Mouse (Mus musculus): ENCODE measurements at regions not wholly inside any gene's neighbourhood (a gene's known extent, or its start where the extent isn't known, plus 50 kb on each side); places are given as distances from the start of the nearest gene placed in this dataset.

DNA sequence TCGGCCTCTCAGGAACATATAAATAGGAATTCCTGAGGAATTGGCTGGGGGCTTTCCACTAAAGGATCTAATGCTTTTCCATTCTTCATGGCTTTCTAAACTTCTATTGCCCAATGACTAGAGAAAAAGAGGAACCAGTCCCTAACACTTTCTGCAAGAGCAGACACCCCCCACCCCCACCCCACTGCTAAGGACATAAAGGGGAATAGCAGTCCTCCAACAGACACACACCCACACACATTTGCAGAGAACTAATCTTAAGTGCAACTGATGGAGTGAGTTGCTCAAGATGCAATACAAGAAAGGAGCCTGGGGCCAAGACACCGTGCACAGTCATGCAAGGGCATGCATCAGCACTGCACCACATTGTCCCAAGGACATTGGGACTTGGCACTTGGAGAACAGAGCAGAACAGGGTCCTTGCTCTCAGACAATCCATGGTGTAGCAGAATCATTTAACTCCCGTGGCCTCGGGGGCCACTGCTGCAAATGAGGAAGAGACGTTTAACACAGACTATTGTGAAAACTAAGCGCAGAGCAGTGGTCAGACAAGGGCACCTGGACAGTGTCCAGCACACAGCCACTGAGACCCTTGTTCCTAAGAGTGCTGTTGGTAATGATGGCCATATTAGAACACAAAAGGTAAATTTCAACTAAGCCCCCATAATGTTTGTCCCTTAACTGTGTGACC is 161.1 kb downstream of the Xpnpep1 start:
- no peak for DNase-seq (ENCODE audit: low read depth, low spot score)

DNA sequence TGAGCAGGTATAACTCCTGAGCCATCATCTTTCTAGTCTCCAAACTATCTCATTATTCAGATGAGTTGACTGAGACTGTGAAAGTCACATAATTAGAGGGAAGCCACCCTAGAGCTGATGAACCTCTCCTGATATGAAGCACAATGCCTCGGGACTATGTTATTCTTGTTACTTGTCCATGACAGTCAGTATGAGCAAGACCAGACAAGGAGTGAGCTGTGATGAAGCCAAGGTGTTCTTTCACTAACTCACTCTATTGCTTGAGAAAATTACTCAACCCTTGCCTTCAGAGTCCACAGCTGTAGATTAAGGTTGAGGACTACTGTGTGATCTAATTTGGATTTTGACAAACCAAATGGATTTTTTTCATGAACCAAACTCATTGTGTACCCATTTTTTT is 173.4 kb downstream of the Xpnpep1 start:
- no peak for DNase-seq (ENCODE audit: low read depth, low spot score)

- DNase-seq (ENCODE audit: low read depth, low spot score): peak; percentile 40
Measured at GRCm38 (mm10) chr19:52861576-52861975, 178.4 kb downstream of the Xpnpep1 start.

- no peak for DNase-seq (ENCODE audit: low read depth, low spot score)
Measured at GRCm38 (mm10) chr19:52854068-52854682, 185.8 kb downstream of the Xpnpep1 start.

DNA sequence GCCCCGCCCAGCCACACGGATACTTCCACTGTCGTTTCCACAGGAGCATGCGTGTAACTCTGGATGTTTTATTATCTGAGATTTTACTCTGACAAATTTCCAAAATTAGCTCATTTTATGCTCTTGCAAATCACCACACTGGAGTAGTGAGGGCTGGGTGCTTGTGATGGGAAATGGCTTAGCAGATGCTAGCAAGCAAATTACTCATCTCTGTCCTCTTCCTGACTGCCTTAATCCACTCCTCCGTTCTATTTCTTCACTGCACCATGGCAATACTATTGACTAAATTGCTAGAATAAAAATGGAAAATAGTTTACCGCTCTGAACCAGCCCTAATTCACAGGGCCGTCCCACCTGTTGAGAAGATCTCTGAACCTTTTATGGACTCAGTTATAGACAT is 223.8 kb downstream of the Xpnpep1 start:
- no peak for DNase-seq (ENCODE audit: low read depth, low spot score)

DNA sequence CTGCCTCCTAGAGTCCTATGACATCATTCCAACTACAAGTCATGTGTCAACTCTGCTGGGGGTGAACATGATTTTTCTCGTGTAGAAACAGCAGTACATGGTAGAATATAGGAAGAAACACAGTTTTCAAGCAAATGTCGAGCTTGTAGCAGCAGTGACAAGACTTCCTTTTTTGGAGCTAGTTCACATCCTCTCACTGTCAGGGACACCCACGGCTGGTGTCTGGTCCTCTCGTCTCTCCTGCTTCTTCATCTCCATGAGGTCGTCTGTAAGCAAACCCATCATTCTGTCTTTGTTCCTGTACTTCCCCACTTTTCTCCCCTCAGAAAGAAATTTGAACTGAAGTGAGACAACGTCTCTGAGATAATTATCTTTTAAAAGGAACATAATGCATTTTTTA is 228.0 kb downstream of the Xpnpep1 start:
- no peak for DNase-seq (ENCODE audit: low read depth, low spot score)

DNA sequence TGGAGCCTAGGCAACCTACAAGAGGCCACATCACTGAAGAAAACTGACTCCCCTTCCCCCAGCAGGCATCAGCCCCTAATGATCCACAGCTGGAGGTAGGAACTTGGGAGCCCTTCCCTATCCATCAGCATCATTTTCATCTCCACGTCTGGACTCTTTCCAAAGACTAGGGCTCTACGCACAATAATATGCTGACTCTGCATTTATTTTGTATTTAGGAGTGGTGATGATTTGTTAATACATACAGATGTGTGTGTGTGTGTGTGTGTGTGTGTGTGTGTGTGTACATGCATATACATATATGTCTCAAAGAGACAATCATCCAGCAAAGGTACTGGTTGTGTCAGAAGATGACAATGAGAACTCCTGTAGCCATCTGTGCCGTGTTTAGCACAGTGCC is 251.2 kb downstream of the Xpnpep1 start:
- no peak for DNase-seq (ENCODE audit: low read depth, low spot score)

DNA sequence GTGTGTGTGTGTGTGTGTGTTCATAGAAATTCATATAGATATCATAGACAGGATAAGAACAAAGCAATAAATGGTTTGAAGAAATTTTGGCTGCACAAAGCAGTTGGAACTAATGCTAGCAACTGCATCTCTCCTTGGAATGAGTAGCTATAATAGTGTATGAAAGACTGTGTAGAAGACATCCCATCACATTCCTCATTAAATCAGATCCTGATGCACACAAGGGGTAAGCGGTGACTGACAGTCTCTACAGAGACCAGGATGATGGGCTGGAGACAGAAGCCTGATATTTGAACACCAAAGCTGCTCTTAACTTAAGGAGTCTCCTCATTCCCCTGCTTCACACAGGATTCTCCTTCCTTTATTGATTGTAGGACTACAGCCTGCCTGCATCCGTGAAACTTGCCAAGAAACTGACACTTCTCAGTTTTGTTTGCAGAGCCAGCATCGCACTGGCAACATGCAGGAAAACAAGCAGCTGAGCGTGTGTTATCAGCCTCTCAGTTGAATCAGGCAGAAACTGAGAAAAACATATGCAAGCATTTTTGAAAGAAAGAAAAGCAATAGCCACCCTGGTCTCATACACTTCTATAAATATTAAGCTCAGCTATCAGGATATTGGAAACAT is 271.1 kb downstream of the Xpnpep1 start:
- DNase-seq (ENCODE audit: low read depth, low spot score): no peak

DNA sequence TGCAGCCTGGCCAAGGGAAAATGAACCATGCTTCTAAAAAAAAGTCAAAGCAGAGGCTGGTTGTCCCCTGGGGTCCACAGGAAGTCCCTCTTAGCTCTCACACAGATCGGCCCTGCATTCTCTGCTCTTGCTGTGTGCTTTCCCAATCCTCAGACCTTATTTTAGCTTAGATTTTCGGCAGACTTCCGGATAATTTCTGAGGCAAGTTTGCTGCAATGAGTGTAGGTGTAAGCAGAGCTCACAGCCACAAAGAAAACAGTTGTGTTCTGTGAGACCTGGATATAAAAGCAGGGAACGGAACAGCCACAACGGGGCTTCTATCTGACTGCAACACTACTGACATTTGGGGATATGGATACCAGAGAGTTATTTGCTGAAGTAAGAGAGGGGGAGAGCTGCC is 271.9 kb downstream of the Xpnpep1 start:
- no peak for DNase-seq (ENCODE audit: low read depth, low spot score)

DNA sequence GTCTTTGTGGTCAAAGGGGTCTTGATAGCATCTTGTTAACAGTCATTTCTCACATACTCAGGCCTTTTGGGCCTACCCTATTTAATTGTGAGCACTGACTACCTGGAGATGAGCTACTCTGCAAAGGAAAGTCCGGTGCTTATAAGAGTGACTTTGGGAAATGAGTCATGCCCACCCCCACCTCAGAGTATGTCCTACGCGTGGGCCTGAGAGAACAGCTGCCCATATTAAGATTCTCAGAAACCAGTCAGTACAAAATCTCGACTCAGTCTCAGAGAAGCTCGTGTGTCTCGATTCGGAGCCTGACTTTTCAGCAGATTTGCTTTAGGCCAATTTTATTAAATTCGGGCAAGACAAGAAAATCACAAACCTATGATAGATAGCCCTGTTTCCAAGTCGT is 301.1 kb downstream of the Xpnpep1 start:
- DNase-seq (ENCODE audit: low read depth, low spot score): no peak

- DNase-seq (ENCODE audit: low read depth, low spot score): no peak
Measured at GRCm38 (mm10) chr19:52721776-52722175, 318.2 kb downstream of the Xpnpep1 start.

DNA sequence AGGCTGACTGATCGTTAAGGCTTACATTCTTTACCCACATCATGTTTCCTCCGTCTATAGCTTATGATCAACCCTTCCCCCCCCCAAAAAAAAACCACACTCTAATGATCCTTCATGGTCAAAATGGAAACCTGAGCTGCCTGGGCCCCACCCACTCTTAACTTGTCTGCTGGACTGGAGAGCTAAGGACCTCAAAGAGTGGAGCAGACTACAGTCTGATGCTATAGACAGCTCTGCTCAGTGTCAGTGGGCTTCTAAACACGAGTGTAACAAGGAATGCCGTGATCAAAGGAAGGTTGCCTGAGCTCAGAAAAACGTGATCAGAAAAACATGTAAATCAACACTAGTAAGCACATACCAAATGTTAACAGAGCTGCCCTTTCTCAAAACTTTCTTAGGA is 324.7 kb downstream of the Xpnpep1 start:
- no peak for DNase-seq (ENCODE audit: low read depth, low spot score)

DNA sequence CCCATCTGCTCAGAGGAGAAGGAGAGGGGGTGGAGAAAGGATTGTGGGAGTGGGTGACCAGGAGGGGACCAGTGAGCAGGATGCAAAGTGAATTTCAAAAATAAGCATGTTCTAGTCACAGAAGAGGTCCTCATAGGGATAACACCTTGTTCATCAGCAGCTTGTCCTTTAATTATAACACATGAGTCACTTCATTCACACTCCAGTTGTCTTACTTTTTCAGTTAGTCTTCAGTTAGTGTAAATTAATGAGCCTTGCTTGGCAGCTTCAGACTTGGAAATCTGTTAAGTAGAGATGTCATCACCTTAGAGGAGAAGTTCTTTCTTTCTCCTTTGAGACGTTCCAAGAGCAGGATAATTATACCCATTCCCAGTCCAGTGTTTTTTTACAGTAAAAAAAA is 332.3 kb downstream of the Xpnpep1 start:
- DNase-seq (ENCODE audit: low read depth, low spot score): no peak

GRCm38 (mm10) chr19:52661009-52661408 is 379.0 kb downstream of the Xpnpep1 start:
- DNase-seq (ENCODE audit: low read depth, low spot score): peak; percentile 12

- peak; percentile 40 for DNase-seq (ENCODE audit: low read depth, low spot score)
Measured at GRCm38 (mm10) chr19:52647066-52648046, 383.3 kb downstream of the Ins1 start.

DNA sequence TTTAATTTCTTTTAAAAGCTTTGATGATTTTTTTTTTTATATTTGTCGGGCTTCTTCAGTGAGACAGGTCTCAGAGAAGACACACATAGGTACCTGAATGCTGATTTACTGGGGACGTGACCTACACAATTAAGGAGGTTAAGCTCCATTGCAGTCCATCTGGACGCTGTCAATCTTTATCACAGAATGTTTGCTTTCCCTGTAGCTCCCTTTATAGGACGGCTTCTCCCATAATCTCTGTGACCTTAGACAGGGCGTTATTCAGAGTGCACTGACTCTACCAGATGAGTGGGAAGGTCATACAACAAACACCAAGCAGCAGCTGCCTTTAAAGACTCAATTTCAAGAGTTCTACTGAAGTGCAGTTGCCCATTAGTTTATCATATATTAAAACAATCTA is 376.1 kb downstream of the Ins1 start:
- DNase-seq (ENCODE audit: low read depth, low spot score): no peak

DNA sequence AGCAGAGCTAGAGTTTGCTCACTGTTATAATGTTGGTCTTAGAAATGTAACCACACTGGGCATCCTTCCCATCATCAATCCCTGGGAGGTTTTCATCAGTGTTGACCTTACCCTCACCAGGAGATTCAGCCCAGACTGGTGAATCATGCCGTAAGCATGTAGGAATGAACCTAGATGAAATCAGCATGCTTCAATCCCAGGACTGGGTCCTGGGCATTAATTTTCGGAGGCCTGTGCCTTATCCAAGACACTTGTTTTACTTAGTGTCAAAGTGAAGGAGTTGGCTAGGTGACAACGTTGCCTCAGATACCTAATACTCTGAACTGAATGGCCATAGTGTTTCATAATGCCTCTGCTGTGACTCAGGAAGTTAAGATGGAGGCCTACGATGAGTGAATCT is 368.4 kb downstream of the Ins1 start:
- no peak for DNase-seq (ENCODE audit: low read depth, low spot score)

GRCm38 (mm10) chr19:52624310-52624709 is 360.2 kb downstream of the Ins1 start:
- DNase-seq (ENCODE audit: low read depth, low spot score): no peak

GRCm38 (mm10) chr19:52623496-52623895 is 359.4 kb downstream of the Ins1 start:
- no peak for DNase-seq (ENCODE audit: low read depth, low spot score)

DNA sequence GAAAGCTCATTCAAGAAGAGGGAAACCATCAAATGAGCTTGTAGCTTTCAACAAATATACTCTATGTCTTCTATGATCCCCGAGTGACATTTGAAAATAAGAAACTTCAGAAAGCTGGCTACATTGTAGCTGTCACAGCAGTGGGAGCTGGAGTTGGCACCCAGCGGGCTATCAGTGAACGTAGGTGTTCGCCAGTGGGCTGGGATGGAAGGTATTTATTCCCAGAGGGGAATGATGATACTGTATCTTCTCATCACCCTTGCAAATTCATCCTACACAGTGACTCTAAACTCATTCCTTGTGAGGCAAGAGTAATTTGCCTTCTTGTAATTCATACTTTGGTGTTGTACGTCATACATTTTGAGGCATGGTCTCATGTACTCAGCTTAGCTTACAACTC is 349.3 kb downstream of the Ins1 start:
- no peak for DNase-seq (ENCODE audit: low read depth, low spot score)

DNA sequence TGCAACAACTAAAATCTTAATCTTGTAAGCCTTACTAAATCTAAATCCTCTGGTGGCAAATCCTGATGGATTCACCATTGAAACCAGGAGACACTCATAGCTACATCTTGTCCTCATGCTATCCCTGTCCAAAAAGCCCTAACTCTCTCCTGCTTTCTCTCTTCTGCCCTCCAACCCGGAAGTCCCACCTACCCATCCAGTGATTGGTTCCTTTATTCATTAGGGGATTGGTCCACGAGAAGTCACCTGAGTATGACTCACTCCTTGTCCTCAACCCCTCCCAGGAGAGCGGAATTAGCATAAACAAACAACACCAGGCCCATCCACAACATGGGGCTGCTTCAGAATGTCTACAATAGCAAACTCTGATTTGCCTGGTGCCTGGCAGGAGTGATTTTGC is 342.8 kb downstream of the Ins1 start:
- DNase-seq (ENCODE audit: low read depth, low spot score): no peak

GRCm38 (mm10) chr19:52600410-52600809 is 336.3 kb downstream of the Ins1 start:
- no peak for DNase-seq (ENCODE audit: low read depth, low spot score)

All from forelimb bud, embryonic 11.5 days (tissue).